Mouse (Mus musculus): ENCODE data around the gene Kcnk7. TPM values are rescaled to one million over a fixed set of nuclear protein-coding genes. Genes with fewer than 3 reads are reported as not detected.

The Kcnk7 gene
- total RNA-seq, 2 experiments from 2014 or later, result not detected

DNA sequence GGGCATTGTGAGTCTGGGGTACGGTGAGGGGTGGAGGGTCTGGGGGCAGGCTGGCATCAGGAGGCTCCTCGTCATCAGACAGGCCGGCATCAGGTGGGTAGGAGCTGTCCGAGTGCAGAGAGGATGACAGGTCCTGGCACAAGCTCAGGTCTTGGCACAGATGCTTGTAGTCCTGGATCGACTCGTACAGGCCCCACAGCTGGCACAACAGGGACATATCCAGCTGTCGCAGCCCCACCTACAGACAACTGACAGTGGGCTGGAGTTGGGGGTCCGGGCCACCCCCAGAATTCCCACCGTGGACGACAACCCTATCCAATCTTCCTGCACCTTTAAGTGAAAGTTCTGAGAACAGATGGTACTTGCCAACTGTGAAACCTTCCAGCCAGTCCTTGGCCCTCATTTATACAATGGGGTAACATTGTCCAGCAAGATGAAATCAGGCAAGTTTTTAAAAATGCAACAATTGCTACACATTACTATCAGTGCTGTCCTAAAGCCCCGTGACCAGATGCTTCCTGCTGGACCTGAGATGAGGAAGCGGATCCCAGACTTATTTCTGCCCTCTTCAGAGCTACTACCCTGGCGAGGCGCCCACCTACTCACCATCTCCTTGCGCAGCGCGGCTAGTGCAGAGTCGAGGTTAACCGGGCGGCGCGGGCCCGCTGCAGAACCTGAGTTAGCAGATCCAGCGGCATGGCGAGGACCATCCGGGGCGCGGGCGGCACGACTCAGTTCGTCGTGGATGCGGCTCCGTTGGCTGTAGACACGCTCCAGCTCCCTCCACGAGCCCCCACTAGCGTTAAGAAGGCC lies 24.7 kb downstream of the Kcnk7 start:
- peak overlapping the region; percentile 94 for H3K4me3 ChIP-seq
- DNase-seq (ENCODE audit: extremely low spot score in 1 of 2, low spot score in 2 of 2), result peak in 1 of 2 experiments; percentile 61
- TF ChIP-seq CTCF (IDR thresholded peaks at IDR 0.05), result no peak
- H3K27ac ChIP-seq, result peak overlapping the region; percentile 90
- intact Hi-C loops (cut with DNase I), result loop anchor here (1.0 to 5.0 kb wide), 3 partner anchors 18 to 128 kb away; partner anchors contain the start of gene Sipa1

DNA sequence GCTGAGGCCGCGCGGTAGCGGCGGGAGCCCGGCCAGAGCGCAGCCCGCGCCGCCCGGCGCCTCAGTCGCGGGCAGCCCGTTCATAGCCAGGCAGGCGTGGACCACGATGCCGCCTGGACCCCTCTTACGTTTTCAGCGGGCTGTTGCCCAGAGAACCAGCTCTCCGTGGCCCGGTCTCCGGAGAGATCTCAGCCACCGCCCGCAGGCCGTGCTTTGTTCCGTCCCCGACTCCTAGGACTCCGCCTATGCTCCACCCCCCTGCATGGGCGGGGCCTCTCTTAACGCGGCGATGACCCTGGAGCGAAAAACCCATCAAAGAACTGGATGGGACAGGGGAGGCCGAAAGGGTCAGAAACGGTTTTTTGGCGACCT lies 25.3 kb downstream of the Kcnk7 start, which contains the start of gene Fam89b:
Gene Fam89b, minus strand, starts transcription at position 210 of the 372 bp plus-strand sequence.
- H3K4me3 ChIP-seq, result peak within 1 kb of the TSS; percentile 94
- peak; percentile 78 to 81 for DNase-seq (ENCODE audit: extremely low spot score in 1 of 2, low spot score in 2 of 2)
- intact Hi-C loops (cut with DNase I), result loop anchor here (1.0 to 5.0 kb wide), 3 partner anchors 18 to 128 kb away; partner anchors contain the start of gene Sipa1

DNA sequence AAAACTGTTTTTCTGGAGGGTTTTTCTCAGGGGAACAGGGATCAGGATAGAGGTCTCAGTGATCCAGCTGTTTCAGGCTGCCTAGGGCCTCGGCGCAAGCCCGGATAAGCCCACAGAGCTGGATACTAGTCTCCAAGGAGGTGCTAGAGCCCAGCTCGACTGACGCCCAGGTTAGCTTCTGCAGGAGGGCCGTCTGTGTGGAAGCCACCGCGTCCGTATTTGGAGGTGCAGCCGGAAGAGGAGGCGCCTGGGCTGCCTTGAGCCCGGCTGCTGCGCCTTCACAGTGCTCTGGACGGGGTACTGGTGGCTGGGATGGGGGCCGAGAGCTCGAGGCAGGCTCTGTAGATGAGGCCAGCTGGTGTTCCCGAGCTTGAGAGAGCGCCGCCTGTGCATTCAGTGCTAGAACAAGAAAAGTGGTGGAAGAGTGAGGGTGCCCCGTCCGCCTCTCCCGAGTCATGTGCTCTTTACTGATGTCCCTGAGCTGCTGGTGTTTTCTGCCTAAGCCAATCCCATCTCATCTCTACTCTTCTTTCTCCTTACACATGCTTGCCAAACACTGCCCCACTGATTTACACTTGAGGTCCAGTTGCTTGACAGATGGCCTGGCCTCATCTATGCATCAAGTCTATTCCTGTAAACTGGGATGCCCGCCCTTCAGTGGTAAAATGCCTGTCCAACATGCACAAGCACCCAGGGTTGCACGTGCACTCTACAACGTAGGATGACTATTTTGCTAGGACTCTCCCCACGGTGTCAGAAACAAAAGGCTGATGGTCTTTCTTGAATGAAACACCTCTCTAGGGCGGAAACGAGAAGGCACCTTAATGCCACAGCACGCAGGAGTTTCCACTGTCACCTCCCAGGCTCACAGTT lies 26.4 kb downstream of the Kcnk7 start:
- H3K27ac ChIP-seq, result no peak overlapping the region
- intact Hi-C loops (cut with DNase I), result loop anchor here (2.0 kb wide), 1 partner anchor 40 kb away; the partner anchor contains the start of gene Scyl1

More for the DNA sequence above, 25.3 kb downstream of the Kcnk7 start, which contains the start of gene Fam89b:
- TF ChIP-seq CTCF (IDR thresholded peaks at IDR 0.05), result no peak; the same call in 1 of the 2 replicates
- H3K27ac ChIP-seq, result peak within 1 kb of the TSS; percentile 90

DNA sequence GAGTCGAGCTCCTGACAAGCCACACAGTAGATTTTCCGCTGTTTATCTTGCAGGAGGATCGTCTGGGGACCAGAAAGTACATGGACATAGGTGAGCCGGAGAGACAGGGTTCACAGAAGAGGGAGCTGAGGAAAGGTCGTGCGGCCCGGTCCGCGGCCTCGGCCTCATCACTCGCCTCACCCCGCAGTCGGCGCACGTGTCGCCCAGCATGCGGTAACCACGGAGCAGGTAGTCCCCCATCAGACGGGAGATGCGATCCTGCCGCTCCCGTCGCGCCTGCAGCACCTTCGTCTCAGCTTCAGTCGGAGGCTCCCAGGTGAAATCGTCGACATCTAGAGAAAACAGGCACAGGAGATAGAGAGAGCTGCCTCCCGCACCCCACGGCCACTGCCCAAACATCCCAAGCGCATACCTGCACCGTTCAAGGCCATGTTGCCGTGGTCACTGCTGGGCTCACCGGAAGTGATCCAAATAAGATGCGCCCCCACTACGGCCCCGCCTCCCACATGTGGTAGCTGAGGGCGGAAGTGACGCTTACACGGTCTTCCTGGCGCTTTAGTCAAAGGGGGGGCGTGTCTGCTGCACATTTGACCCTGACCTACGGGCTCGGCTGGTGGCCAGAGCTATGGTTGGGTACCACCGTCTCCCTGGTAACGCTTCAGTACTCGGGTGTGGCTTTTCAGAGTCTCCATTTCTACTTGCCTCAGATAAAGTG lies 27.3 kb downstream of the Kcnk7 start:
- peak overlapping the region; percentile 75 for H3K27ac ChIP-seq
- H3K4me3 ChIP-seq, result peak overlapping the region; percentile 58
- intact Hi-C loops (cut with DNase I), result loop anchor here (2.0 kb wide), 1 partner anchor 39 kb away; the partner anchor contains the start of gene Scyl1
- TF ChIP-seq CTCF (IDR thresholded peaks at IDR 0.05), result no peak
- peak; percentile 92 to 93 for DNase-seq (ENCODE audit: extremely low spot score in 1 of 2, low spot score in 2 of 2)

More for the DNA sequence above, 26.4 kb downstream of the Kcnk7 start:
- peak; percentile 29 for TF ChIP-seq CTCF (IDR thresholded peaks at IDR 0.05)
- H3K4me3 ChIP-seq, result peak overlapping the region; percentile 58
- DNase-seq (ENCODE audit: extremely low spot score in 1 of 2, low spot score in 2 of 2), result no peak

DNA sequence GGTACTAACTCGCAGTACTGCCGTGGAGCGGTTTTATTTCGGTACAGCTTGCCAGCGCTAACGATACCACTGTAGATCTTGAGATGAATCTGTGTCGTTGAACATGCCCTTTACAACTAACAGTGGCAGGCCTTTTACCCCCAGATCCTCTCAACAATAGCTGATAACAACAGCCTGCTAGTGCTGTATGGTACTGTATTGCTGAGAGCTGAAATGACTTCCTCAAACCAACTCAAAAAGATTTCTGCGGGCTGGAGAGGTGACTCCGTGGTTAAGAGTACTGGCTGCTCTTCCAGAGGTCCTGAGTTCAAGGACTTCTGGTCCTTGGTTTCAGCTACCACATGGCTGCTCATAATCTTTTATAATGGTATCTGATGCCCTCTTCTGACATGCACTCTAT lies 30.2 kb downstream of the Kcnk7 start:
- TF ChIP-seq CTCF (IDR thresholded peaks at IDR 0.05), result no peak
- H3K27ac ChIP-seq, result no peak overlapping the region
- no peak for DNase-seq (ENCODE audit: extremely low spot score in 1 of 2, low spot score in 2 of 2)
- no peak overlapping the region for H3K4me3 ChIP-seq
- intact Hi-C loops (cut with DNase I), result no loop called here

DNA sequence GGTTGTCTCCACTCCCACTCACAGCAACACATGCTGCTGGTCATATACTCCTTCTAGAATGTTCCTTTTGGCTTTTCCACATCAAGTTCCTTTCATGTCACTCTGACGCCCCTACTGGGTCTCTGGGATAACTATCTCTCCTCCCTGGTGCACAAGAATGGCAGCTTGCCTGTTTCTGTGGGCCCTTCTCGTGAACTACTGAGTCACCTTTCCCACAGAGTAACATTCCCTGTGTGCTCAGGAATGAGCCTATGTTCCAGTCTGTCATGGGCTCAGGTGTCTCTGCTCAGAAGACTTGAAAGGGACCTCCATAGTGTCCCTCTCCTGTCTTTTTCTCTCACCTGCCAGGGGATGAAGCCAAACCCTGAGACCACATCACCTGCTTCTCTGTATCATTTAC lies 35.3 kb downstream of the Kcnk7 start:
- no peak for DNase-seq (ENCODE audit: extremely low spot score in 1 of 2, low spot score in 2 of 2)
- intact Hi-C loops (cut with DNase I), result no loop called here
- Histone ChIP-seq H3K27ac (no peak overlapping the region), H3K4me3 (no peak overlapping the region)
- no peak for TF ChIP-seq CTCF (IDR thresholded peaks at IDR 0.05)

DNA sequence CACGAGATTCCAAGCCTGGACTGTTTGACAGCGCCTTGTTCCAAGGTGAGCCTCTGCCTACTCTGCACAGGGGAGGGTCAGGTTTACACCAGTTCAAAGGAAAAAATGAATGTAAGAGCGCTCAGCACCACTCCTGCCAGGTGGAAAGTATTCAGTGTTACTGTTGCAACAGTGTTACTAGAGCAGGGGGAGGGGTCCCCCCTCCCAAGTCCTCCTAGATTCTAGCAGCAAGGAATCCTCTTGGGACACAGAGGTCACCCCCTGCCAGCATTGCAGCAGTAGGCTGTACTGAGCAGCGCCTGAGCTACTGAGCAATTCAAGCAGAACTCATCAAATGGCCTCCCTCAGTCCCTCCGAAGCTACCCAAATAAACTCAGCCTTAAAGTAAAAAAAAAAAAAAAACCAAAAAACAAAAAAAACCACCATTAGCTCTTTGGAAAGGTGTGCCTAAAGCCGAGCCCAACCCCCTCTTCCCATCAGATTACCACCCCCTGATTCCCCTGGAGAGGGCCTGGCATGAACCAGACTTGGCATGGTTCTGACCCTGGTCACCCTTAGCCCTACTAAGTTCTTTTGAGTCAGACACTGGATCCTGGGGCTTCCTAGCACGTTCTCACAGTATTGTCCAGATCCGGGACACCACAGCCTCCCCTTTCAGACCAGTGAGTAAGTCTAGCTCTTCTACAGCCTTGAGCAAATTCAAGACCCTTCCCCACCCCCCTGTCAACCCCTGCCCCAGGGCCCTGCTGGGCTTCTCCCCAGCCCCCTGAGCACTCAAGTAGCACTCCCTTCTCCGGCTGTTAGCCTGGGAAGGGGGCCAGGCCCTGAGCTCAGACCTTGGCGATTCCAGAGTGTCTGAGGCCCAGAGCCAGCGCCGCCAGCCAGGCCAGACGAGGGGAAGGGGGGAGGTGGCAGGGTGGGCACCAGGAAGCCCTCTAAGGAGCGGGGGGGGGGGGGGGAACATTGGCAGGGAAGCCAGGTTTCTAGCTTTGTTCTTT lies 36.5 kb downstream of the Kcnk7 start, which contains the start of gene Ltbp3:
Gene Ltbp3, plus strand, starts transcription at position 585 of the 998 bp plus-strand sequence.
- Histone ChIP-seq H3K27ac (peak within 1 kb of the TSS; percentile 69), H3K4me3 (peak within 1 kb of the TSS; percentile 66)
- intact Hi-C loops (cut with DNase I), result no loop called here
- TF ChIP-seq CTCF (IDR thresholded peaks at IDR 0.05), result no peak
- no peak for DNase-seq (ENCODE audit: extremely low spot score in 1 of 2, low spot score in 2 of 2)

DNA sequence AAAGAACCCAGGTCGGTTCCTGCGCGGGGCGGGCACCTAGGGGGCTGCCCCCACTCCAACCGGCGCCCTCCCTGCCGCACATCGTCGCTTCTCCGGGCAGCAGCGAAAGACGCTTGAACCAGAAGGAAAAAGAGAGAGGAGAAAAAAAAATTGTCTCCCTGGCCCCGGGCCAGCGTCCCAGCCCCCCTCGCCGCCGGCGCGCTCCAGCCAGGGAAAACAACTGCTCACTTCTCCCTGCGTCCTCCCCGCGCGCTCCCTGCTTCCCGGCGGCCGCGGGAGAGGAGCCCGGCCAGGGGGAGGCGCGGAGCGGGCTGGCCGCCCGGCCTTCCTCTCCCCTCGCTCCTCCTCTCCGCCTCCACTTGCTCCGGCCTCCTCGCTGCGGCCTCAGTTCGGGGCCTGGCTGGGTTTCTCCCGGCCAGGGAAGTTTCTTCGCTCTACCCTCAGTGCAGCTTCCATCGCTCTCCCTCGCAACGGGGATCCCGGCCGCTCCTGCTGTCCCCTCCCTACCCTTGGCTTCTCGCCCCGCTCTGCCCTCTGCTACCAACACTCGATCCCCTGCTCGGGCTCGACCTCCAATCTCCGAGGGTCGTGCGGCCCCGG lies 37.6 kb downstream of the Kcnk7 start:
- Histone ChIP-seq H3K4me3 (peak overlapping the region; percentile 66), H3K27ac (peak overlapping the region; percentile 69)
- intact Hi-C loops (cut with DNase I), result no loop called here
- peak; percentile 74 for DNase-seq (ENCODE audit: extremely low spot score in 1 of 2, low spot score in 2 of 2)
- no peak; the same call in 1 of the 2 replicates for TF ChIP-seq CTCF (IDR thresholded peaks at IDR 0.05)

DNA sequence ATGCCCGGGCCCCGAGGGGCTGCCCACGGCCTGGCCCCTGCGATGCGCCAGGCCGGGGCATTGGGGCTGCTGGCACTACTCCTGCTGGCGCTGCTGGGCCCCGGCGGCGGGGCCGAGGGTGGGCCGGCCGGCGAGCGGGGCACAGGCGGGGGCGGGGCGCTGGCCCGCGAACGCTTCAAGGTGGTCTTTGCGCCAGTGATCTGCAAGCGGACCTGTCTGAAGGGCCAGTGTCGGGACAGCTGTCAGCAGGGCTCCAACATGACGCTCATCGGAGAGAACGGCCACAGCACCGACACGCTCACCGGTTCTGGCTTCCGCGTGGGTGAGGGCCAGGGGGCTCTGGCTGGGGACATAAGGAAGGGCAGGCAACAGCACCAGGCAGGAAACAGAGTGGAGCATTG lies 38.1 kb downstream of the Kcnk7 start:
- intact Hi-C loops (cut with DNase I), result no loop called here
- Histone ChIP-seq H3K4me3 (peak overlapping the region; percentile 66), H3K27ac (peak overlapping the region; percentile 69)
- TF ChIP-seq CTCF (IDR thresholded peaks at IDR 0.05), result no peak
- DNase-seq (ENCODE audit: extremely low spot score in 1 of 2, low spot score in 2 of 2), result no peak

DNA sequence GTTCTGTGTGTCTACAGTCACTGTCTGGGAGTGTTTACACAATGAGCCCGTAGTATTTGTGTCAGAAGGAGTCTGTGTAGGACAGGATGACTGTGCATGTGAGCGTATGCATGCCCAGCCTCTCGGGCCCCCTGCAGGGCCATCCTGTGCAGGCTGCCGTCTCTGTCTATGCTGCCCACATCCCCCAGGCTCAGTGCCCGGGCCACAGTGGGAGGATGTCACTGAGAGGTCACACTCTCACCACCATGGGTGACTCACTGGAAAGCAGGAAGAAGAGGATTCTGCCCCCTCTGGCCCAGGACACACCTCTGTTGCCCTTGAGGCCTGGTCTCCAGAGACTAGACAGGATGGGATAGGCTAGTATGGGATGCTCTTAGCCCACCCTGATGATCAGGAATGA lies 39.4 kb downstream of the Kcnk7 start:
- Histone ChIP-seq H3K4me3 (no peak overlapping the region), H3K27ac (no peak overlapping the region)
- no peak for DNase-seq (ENCODE audit: extremely low spot score in 1 of 2, low spot score in 2 of 2)
- intact Hi-C loops (cut with DNase I), result no loop called here
- no peak for TF ChIP-seq CTCF (IDR thresholded peaks at IDR 0.05)
